10 mouse cellular contexts compared by ENCODE assay signal in genomic region chr2:48318384-48319030, GRCm38 (mm10).
DNase-seq lines count a peak whose midpoint lies in the region; ATAC-seq and TF ChIP-seq lines count a peak whose summit lies in the region.
"Had no signal": no experiment of that assay in that cellular context is flagged by ENCODE, and none has a peak within 500 bp of the region (broad histone marks: within the 10 kb centered on the region; RNA-seq: fewer than 3 reads in every experiment).

No protein-coding gene starts in this region.

- intact Hi-C loops in left cerebral cortex, postnatal 14 days (cut with DNase I), result no loop called here

- 12% methylated on average over 8 of the region's 8 CpGs for WGBS in kidney, embryonic 14.5 days
- WGBS in embryonic facial prominence, embryonic 10.5 days, result 37% methylated on average over 8 of the region's 8 CpGs
- 31% methylated on average over 8 of the region's 8 CpGs for WGBS in hindbrain, embryonic 15.5 days

- no peak overlapping the region for H3K27ac ChIP-seq in kidney, embryonic 14.5 days (ENCODE audit: low read depth, low read length)
- no peak overlapping the region for H3K27ac ChIP-seq in embryonic facial prominence, embryonic 10.5 days (replicated peaks)
- peak overlapping the region; percentile 30 for H3K27ac ChIP-seq in hindbrain, embryonic 15.5 days (replicated peaks)
- H3K27ac ChIP-seq: stomach, embryonic 15.5 days had no signal

- H3K27me3 ChIP-seq in kidney, embryonic 14.5 days (ENCODE audit: control insufficient read depth, insufficient read depth, low read length), result no peaks in the 10 kb centered on the region
- no peaks in the 10 kb centered on the region for H3K27me3 ChIP-seq in embryonic facial prominence, embryonic 10.5 days (replicated peaks; ENCODE audit: low read depth, poor library complexity, severe bottlenecking)
- no peaks in the 10 kb centered on the region for H3K27me3 ChIP-seq in hindbrain, embryonic 15.5 days
- H3K27me3 ChIP-seq in myocyte (ENCODE audit: control insufficient read depth, insufficient read depth, insufficient read length), result no peaks in the 10 kb centered on the region
- H3K27me3 ChIP-seq: stomach, embryonic 15.5 days had no signal

- no peak overlapping the region for H3ac ChIP-seq in myocyte (ENCODE audit: control insufficient read depth, insufficient read length)

- no peaks in the 10 kb centered on the region; the same call in 1 of the 2 replicates for H3K4me1 ChIP-seq in kidney, embryonic 14.5 days (ENCODE audit: control insufficient read depth, insufficient read depth, low read length)
- H3K4me1 ChIP-seq in embryonic facial prominence, embryonic 10.5 days, result peaks cover 20% of the 10 kb centered on the region
- H3K4me1 ChIP-seq in hindbrain, embryonic 15.5 days (replicated peaks), result peaks cover 14% of the 10 kb centered on the region

- H3K9ac ChIP-seq in kidney, embryonic 14.5 days (ENCODE audit: low read depth, low read length), result no peak overlapping the region
- H3K9ac ChIP-seq in hindbrain, embryonic 15.5 days, result no peak overlapping the region
- H3K9ac ChIP-seq: stomach, embryonic 15.5 days had no signal

- no peaks in the 10 kb centered on the region for H3K36me3 ChIP-seq in kidney, embryonic 14.5 days (ENCODE audit: control insufficient read depth, insufficient read depth, low read length)
- no peaks in the 10 kb centered on the region for H3K36me3 ChIP-seq in embryonic facial prominence, embryonic 10.5 days (replicated peaks)
- no peaks in the 10 kb centered on the region for H3K36me3 ChIP-seq in hindbrain, embryonic 15.5 days
- no peaks in the 10 kb centered on the region for H3K36me3 ChIP-seq in myocyte (ENCODE audit: control insufficient read depth, insufficient read depth)
- H3K36me3 ChIP-seq: stomach, embryonic 15.5 days had no signal

- no peaks in the 10 kb centered on the region for H3K9me3 ChIP-seq in kidney, embryonic 14.5 days (ENCODE audit: control insufficient read depth, low read length)
- H3K9me3 ChIP-seq in embryonic facial prominence, embryonic 10.5 days, result no peaks in the 10 kb centered on the region
- no peaks in the 10 kb centered on the region for H3K9me3 ChIP-seq in hindbrain, embryonic 15.5 days
- H3K9me3 ChIP-seq: stomach, embryonic 15.5 days had no signal

- ATAC-seq in kidney, embryonic 14.5 days (ENCODE audit: low FRiP score, low TSS enrichment), result peak; percentile 89
- ATAC-seq in hindbrain, embryonic 15.5 days (ENCODE audit: low FRiP score, low read depth), result peak; percentile 67; the same call in 1 of the 2 replicates

- H3K4me3 ChIP-seq in kidney, embryonic 14.5 days (ENCODE audit: low read length), result no peak overlapping the region
- no peak overlapping the region for H3K4me3 ChIP-seq in embryonic facial prominence, embryonic 10.5 days
- H3K4me3 ChIP-seq in hindbrain, embryonic 15.5 days, result no peak overlapping the region
- H3K4me3 ChIP-seq in myocyte, result no peak overlapping the region
- H3K4me3 ChIP-seq: stomach, embryonic 15.5 days had no signal

- no peak for TF ChIP-seq POLR2A in myocyte (IDR thresholded peaks at IDR 0.05; ENCODE audit: insufficient read length, low read depth)

- no peak for DNase-seq in kidney, postnatal 36 days
- DNase-seq in embryonic facial prominence, embryonic 10.5 days (ENCODE audit: low spot score), result peak; percentile 44
- DNase-seq in left cerebral cortex, adult 9 months (ENCODE audit: low spot score in 2 of 2), result no peak
- DNase-seq in left cerebral cortex, postnatal 14 days (ENCODE audit: low spot score in 2 of 2), result no peak
- DNase-seq in B cell, adult 2 months, result no peak
- DNase-seq: heart, postnatal 4 days had no signal

- no peaks in the 10 kb centered on the region for H3K79me2 ChIP-seq in myocyte (ENCODE audit: control insufficient read depth, insufficient read depth)

- H3K4me2 ChIP-seq in kidney, embryonic 14.5 days (replicated peaks; ENCODE audit: low read depth, low read length), result no peak overlapping the region
- H3K4me2 ChIP-seq in hindbrain, embryonic 15.5 days, result peak overlapping the region; percentile 37; the same call in 1 of the 2 replicates
- peak overlapping the region; percentile 47 for H3K4me2 ChIP-seq in myocyte (ENCODE audit: low read depth)
- H3K4me2 ChIP-seq: stomach, embryonic 15.5 days had no signal

TF ChIP-seq in myocyte, 11 proteins besides CTCF, POLR2A, EP300 and RAD21:
- no peak for TF ChIP-seq CEBPB (IDR thresholded peaks at IDR 0.05; ENCODE audit: insufficient read depth, poor library complexity, severe bottlenecking)
- TF ChIP-seq USF1 (IDR thresholded peaks at IDR 0.05; ENCODE audit: low read depth), result no peak
- TF ChIP-seq E2F4 (IDR thresholded peaks at IDR 0.05; ENCODE audit: insufficient read depth), result no peak
- TF ChIP-seq MYOD1 (IDR thresholded peaks at IDR 0.05; ENCODE audit: control insufficient read depth in 1 of 3, insufficient read length in 2 of 3, low read depth in 2 of 3), result peak; percentile 16 to 92 (median 74)
- peak; percentile 51 for TF ChIP-seq TCF12 (IDR thresholded peaks at IDR 0.05; ENCODE audit: insufficient read depth, poor library complexity, severe bottlenecking)
- TF ChIP-seq MAX (IDR thresholded peaks at IDR 0.05; ENCODE audit: low read depth), result no peak
- peak; percentile 31 for TF ChIP-seq TCF3 (IDR thresholded peaks at IDR 0.05; ENCODE audit: insufficient read length, low read depth)
- no peak for TF ChIP-seq REST (IDR thresholded peaks at IDR 0.05; ENCODE audit: insufficient read depth, insufficient read length)
- no peak for TF ChIP-seq SRF (IDR thresholded peaks at IDR 0.05; ENCODE audit: control insufficient read depth, insufficient read length, low read depth)
- no peak for TF ChIP-seq POLR2AphosphoS2 (IDR thresholded peaks at IDR 0.05; ENCODE audit: insufficient read length, low read depth)
- peak; percentile 32 to 93 (median 75) for TF ChIP-seq MYOG (IDR thresholded peaks at IDR 0.05; ENCODE audit: control insufficient read depth in 1 of 3, insufficient read depth in 1 of 3, insufficient read length in 2 of 3, low read depth in 2 of 3)
TF ChIP-seq in myocyte: peak in this region for 4.
